Mouse (Mus musculus) embryonic facial prominence, embryonic 12.5 days (tissue): ENCODE data around the gene Il16. TPM values are rescaled to one million over a fixed set of nuclear protein-coding genes. Genes with fewer than 3 reads are reported as not detected.

ENCODE experiments used
- ATAC-seq: fragments of 200-750 bp; cut with Nextera tagmentation; 2 replicates; pipeline ENCODE4 v1.8.0; 2017; ENCODE audit not compliant: insufficient number of reproducible peaks, insufficient read depth, low FRiP score, low TSS enrichment
- H3K27ac ChIP-seq: fragments of 300-500 bp; sonication (generic); 2 replicates; pipeline ENCODE4 v1.5.1; 2016; ENCODE audit warnings: mild to moderate bottlenecking
- H3K27me3 ChIP-seq: fragments of 300-500 bp; sonication (generic); 2 replicates; pipeline ENCODE4 v1.6.1; 2016; ENCODE audit warnings: mild to moderate bottlenecking, moderate library complexity
- H3K36me3 ChIP-seq: fragments of 300-500 bp; sonication (generic); 2 replicates; pipeline ENCODE4 v1.6.1; 2016; ENCODE audit warnings: mild to moderate bottlenecking
- H3K4me1 ChIP-seq: fragments of 300-500 bp; sonication (generic); 2 replicates; pipeline ENCODE4 v1.6.1; 2016
- H3K4me2 ChIP-seq: fragments of 300-500 bp; sonication (generic); replicated peaks from 2 replicates; pipeline ENCODE4 v1.6.1; 2016; ENCODE audit warnings: mild to moderate bottlenecking, moderate library complexity
- H3K4me3 ChIP-seq: fragments of 300-500 bp; sonication (generic); 2 replicates; pipeline ENCODE4 v1.5.1; 2016; ENCODE audit warnings: mild to moderate bottlenecking
- H3K9ac ChIP-seq: fragments of 300-500 bp; sonication (generic); 2 replicates; pipeline ENCODE4 v1.6.1; 2016; ENCODE audit warnings: mild to moderate bottlenecking, moderate library complexity
- H3K9me3 ChIP-seq: fragments of 300-500 bp; sonication (generic); 2 replicates; pipeline ENCODE4 v1.6.1; 2016; ENCODE audit warnings: mild to moderate bottlenecking, moderate library complexity
- WGBS: fragments of 180-500 bp; shearing (Covaris S2); methylation state at CpG from one replicate; pipeline ENCODE4 v1.1.7; 2016; 5-methylcytosine and 5-hydroxymethylcytosine counted together
- polyA plus RNA-seq: library from polyadenylated mRNA; unstranded; fragments of >200 nt; fragmentation: Nextera tagmentation; extraction: Ambion mirVana; gene quantifications from 2 replicates; pipeline ENCODE4 v1.2.1, GENCODE M21; 2016

Il16 gene
- polyA plus RNA-seq, 1 experiment from 2014 or later, result 3.1 TPM

DNA sequence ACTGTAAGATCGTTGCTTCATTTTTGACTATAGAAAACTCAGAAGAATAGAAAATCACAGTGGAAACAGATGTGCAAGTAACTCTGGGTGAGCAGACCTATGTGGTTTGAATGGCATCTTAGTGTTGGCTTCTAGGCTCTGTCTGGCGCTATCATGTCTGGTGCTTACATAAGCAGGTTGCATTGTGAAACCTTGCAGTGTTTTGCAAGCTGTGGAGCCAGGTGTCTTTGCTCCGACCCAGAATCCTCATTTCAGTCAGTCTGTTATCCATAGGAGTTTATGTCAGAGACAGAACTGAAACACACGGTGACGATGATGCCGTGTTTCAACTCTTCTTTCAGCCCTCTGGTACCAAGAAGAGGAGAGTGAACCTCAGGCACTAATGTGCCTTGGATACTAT is 111.7 kb downstream of the Il16 start:
- WGBS, result 86% methylated on average over 6 of the region's 6 CpGs
- Histone ChIP-seq H3K9me3 (no peaks in the 10 kb centered on the region), H3K9ac (no peak overlapping the region), H3K4me3 (no peak overlapping the region), H3K36me3 (peaks cover 26% of the 10 kb centered on the region), H3K27ac (0 out of 2 replicates have a peak overlapping the region, but pooled peaks have one; percentile 11), H3K4me2 (0 out of 2 replicates have a peak overlapping the region, but pooled peaks have one; percentile 17), H3K4me1 (peaks cover 24% of the 10 kb centered on the region), H3K27me3 (no peaks in the 10 kb centered on the region)
- no peak for ATAC-seq

DNA sequence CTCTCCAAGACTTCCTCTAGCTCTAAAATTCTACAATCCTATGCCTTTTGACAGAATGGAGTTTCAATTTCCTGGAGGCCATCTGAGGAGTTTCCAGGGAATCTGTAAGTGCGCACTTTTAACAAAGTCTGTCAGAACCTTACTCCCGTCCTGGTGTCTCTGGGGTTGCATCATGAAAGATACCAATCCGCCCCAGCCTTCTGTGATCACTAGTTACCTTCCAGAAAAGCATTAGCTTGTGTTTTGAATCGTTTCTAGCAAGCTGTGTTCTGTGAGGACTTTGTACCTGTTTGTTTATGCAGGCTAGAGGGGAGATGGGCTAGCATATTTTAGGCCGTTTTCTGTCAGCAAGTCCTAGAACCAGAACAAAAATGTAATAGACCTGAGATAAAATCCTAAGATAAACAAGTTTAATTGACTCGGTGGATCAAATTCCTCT is 112.8 kb downstream of the Il16 start:
- Histone ChIP-seq H3K36me3 (peaks cover 15% of the 10 kb centered on the region; the same call in 1 of the 2 replicates), H3K9ac (0 out of 2 replicates have a peak overlapping the region, but pooled peaks have one; percentile 11), H3K4me1 (peaks cover 24% of the 10 kb centered on the region), H3K4me2 (peak overlapping the region; percentile 69), H3K27me3 (no peaks in the 10 kb centered on the region), H3K9me3 (no peaks in the 10 kb centered on the region), H3K4me3 (peak overlapping the region; percentile 61), H3K27ac (no peak overlapping the region)
- WGBS, result 37% methylated on average over 6 of the region's 6 CpGs
- ATAC-seq, result no peak

DNA sequence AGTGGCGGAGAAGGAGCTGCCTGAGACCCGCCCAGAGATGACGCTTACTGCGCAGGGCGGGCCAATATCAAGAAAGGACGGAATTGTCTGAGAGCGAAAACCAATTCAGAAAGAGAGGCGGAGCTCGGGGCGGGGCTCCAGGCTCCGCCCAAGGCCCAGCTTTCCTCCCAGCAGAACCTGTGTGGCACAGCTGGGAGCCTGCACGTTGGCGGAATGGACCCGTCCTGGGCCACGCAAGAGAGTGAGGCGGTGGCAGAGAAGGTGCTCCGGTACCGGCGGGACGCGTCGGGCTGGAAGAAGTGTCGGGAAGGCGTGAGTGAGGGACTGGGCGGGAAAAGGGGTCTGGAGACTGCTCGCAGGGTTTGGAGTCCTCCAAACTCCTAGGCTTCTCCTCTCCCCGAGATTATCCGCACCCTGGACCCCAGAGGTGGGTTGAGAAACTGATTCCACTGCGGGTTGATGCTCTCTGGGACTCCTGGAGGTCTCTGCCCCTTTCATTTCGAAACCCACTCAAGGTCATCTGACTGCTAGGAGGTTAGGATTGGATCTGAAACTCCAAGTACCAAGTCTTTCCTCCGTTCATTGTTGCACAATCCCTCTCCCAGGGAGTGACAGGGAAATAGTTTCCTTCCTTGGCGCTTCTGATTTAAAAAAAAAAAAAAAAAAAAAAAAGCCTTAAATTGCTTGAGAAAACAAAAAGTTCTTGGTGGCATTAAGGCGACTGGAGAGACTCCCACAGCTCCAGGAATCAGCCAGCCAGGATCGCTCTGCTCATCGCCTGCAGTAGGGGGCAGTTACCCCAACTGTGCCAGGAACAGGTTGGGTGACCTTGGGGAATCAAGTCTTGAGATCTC is 113.5 kb downstream of the Il16 start, which contains the start of gene Stard5:
Gene Stard5 (plus strand): TSS at position 132 of the 854 bp plus-strand sequence.
- H3K27ac ChIP-seq, result peak within 1 kb of the TSS; percentile 47; the same call in 1 of the 2 replicates

DNA sequence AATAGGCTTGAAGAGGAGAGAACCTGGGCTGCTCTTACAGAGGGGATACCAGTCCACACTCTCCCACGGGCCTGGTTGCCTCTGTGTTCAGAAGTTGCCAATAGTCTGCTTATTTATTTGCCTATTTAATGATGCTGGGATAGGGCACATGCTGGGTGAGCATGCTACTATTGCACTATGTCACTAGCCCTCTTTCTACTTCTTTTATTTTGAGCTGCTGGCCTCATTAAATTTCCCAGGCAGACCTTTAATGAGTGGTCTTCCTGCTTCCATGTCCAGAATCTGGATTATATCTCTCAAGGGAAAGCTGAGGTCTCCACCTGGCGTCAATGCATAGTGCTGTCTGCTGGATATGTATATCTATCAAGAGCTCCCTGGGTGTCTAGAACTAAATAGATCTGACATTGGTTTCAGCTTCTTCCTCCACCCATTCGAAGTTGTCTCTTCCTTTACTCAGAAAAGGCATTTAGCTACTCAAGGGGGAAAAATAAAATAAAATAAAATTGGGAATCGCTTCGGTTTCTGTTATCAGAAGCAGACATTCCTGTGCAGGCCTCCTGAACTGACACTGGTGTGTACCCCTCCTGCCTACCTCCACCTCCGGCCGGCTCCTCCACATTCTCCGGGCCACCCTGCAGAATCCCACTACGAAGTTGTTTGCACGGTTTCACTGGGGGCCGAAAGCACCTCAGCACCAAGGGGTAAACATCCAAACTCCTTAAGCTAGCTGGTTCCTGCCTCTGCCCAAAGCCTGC is 114.3 kb downstream of the Il16 start:
- peak overlapping the region; percentile 47; the same call in 1 of the 2 replicates for H3K27ac ChIP-seq
- peak; percentile 64 for ATAC-seq

More for the DNA sequence above, 113.5 kb downstream of the Il16 start, which contains the start of gene Stard5:
- H3K9ac ChIP-seq, result peak within 1 kb of the TSS; percentile 72
- H3K9me3 ChIP-seq, result no peaks in the 10 kb centered on the region
- no peaks in the 10 kb centered on the region for H3K27me3 ChIP-seq
- peak within 1 kb of the TSS; percentile 61 for H3K4me3 ChIP-seq
- peak; percentile 98 for ATAC-seq
- 1% methylated on average over 35 of the region's 35 CpGs for WGBS
- H3K4me2 ChIP-seq, result peak within 1 kb of the TSS; percentile 69
- H3K36me3 ChIP-seq, result peaks cover 13% of the 10 kb centered on the region; the same call in 1 of the 2 replicates
- H3K4me1 ChIP-seq, result peaks cover 24% of the 10 kb centered on the region

DNA sequence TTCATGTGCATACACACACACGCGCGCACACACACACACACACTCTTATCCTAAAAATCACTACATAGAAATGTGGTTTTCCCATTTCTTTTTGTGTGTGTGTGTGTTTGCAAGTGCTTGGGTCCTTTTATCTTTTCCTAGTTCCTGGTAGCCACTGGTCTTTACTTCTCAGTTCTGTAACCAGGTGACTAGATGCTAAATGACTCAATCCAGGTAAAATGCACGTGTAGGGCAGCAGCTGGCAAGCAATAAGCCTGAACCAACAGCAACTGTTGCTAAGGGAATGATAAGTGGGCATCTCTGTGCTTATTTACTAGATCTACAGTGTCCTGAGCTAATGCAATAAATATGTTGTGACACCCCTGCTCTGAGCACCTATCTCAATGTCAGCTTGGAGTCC is 118.2 kb downstream of the Il16 start:
- Histone ChIP-seq H3K9me3 (no peaks in the 10 kb centered on the region), H3K4me1 (peaks cover 6% of the 10 kb centered on the region; the same call in 1 of the 2 replicates), H3K27me3 (no peaks in the 10 kb centered on the region), H3K4me2 (no peak overlapping the region), H3K36me3 (no peaks in the 10 kb centered on the region), H3K27ac (no peak overlapping the region), H3K4me3 (no peak overlapping the region), H3K9ac (no peak overlapping the region)
- ATAC-seq, result no peak
- WGBS, result 92% methylated on average over 4 of the region's 4 CpGs

More for the DNA sequence above, 114.3 kb downstream of the Il16 start:
- Histone ChIP-seq H3K4me2 (peak overlapping the region; percentile 69), H3K27me3 (no peaks in the 10 kb centered on the region), H3K9me3 (no peaks in the 10 kb centered on the region), H3K4me1 (peaks cover 24% of the 10 kb centered on the region), H3K4me3 (peak overlapping the region; percentile 61), H3K9ac (peak overlapping the region; percentile 56), H3K36me3 (peaks cover 5% of the 10 kb centered on the region; the same call in 1 of the 2 replicates)
- 13% methylated on average over 11 of the region's 11 CpGs for WGBS

DNA sequence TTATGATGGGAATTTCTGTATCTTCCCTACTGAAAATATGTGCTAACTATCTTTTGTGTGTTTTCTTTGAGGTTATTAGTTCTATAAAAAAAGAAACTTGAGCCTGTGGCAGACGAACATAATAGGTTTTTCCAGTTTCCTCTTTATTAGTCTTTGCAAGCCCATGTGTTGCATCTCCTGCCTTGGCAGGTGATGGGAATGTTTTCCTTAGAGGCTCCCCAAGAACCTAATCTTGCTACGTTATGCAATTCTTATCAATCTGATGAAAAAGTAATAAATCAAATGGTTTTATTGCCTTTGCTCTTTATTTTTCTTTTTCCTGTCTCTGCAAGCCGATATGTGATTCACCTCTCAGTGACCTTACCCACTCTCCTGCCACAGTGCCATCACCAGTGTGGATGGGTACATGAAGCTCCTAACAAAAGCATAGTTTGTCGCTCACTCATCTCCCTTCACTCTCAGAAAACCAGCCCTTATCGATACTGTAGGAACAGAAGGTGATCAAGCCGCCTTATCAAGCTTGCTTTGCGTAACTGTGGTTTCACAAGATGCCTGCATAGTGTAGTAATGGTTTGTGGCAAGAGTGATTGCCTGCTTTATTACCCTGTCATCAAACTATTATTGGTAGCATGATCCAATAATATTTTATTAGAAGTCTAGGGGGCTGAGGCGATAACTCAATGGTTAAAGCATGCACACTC is 118.8 kb downstream of the Il16 start:
- no peak overlapping the region for H3K4me3 ChIP-seq
- no peak overlapping the region for H3K4me2 ChIP-seq
- no peak overlapping the region for H3K27ac ChIP-seq
- H3K9me3 ChIP-seq, result no peaks in the 10 kb centered on the region
- H3K4me1 ChIP-seq, result peaks cover 6% of the 10 kb centered on the region; the same call in 1 of the 2 replicates
- H3K27me3 ChIP-seq, result no peaks in the 10 kb centered on the region
- 86% methylated on average over 8 of the region's 8 CpGs for WGBS
- no peak overlapping the region for H3K9ac ChIP-seq
- no peak for ATAC-seq
- H3K36me3 ChIP-seq, result no peaks in the 10 kb centered on the region

DNA sequence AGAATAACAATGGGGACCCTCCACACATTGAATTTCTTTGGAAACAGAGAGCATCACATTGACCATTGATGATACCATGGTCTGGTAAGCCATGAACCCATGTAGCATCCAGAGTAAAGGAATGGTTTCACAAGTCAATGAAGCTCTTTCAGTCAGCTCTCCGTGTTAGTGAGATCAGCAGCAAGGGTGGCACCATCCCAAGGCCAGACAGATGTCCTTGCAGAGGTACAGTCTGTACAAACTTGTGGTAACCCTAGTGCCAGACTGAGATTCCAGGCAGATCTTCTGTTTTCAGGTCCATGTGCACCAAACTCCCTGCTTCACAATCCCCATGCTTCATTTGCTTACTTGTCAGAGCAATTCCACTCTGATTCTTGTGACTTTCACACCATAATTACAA is 121.5 kb downstream of the Il16 start:
- H3K4me3 ChIP-seq, result no peak overlapping the region
- no peak for ATAC-seq
- no peak overlapping the region for H3K27ac ChIP-seq
- H3K9ac ChIP-seq, result no peak overlapping the region
- no peaks in the 10 kb centered on the region for H3K27me3 ChIP-seq
- WGBS, result 89% methylated on average over 1 of the region's 1 CpGs
- no peaks in the 10 kb centered on the region for H3K9me3 ChIP-seq
- H3K4me2 ChIP-seq, result no peak overlapping the region
- H3K36me3 ChIP-seq, result no peaks in the 10 kb centered on the region
- H3K4me1 ChIP-seq, result no peaks in the 10 kb centered on the region

DNA sequence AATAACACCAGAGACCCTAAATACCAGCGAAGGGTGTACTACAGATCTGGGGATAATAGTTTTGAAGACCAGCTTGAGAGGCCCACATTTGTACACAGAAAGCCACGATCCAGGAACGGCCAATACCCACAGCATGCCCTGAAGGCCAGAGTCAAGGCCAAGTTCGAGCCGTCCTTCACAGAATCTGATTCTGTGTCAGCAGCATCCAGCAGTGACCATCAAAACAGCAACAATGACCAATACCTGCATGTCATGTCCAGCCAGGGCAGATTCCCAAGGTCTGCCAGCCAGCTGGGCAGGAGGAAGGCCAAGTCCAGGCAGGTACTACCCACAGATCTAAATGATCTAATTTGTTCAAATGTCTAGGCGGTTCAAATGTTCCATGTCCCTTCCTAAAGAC is 122.9 kb downstream of the Il16 start:
- Histone ChIP-seq H3K27ac (no peak overlapping the region), H3K4me2 (no peak overlapping the region), H3K36me3 (no peaks in the 10 kb centered on the region), H3K27me3 (no peaks in the 10 kb centered on the region), H3K4me1 (no peaks in the 10 kb centered on the region), H3K9ac (no peak overlapping the region), H3K9me3 (no peaks in the 10 kb centered on the region), H3K4me3 (no peak overlapping the region)
- no peak for ATAC-seq
- WGBS, result 86% methylated on average over 6 of the region's 6 CpGs

DNA sequence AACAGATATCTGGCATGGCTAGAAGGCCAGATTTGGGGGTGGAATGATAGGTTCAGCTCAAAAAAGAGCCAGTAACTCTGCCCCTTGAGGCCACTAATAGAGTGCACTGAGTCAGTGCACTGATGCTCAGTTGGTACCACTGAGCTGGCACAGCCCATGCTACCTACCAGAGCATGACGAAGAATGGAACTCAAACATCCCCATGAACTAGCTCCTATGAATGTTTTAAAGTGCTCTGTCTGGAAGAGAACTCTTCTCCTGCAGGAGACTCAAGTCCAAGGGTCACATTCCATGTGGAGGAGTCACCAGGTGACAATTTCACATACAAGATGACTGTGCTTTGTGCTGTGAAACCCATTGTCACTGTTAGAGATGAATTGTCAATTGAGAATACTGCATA is 126.8 kb downstream of the Il16 start:
- Histone ChIP-seq H3K27me3 (no peaks in the 10 kb centered on the region), H3K9me3 (no peaks in the 10 kb centered on the region), H3K36me3 (no peaks in the 10 kb centered on the region), H3K27ac (no peak overlapping the region), H3K4me3 (no peak overlapping the region), H3K4me1 (peaks cover 11% of the 10 kb centered on the region; the same call in 1 of the 2 replicates), H3K4me2 (no peak overlapping the region), H3K9ac (no peak overlapping the region)
- 94% methylated on average over 1 of the region's 1 CpGs for WGBS
- ATAC-seq, result no peak

DNA sequence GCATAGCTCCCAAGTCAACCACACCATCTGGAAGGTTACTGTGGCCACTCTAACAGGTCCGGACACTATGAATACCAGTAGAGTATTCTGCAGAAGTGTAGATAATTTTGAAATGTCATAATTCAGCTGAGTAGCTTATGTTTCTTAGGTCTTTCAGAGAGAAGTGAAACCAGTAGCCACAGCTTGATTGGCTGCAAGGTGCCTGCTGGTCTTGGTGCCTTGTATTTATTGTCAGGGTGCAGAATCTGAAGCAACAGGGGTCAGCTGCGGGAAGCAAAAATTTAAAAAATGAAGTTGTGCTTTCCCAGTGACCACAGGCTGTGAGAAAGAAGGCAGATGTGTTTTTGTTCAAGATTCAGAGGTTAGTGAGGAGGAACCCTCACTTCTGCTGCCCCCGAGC is 129.3 kb downstream of the Il16 start:
- no peaks in the 10 kb centered on the region for H3K36me3 ChIP-seq
- WGBS, result 84% methylated on average over 3 of the region's 3 CpGs
- H3K9ac ChIP-seq, result no peak overlapping the region
- no peak overlapping the region for H3K4me3 ChIP-seq
- ATAC-seq, result no peak
- no peak overlapping the region for H3K27ac ChIP-seq
- H3K9me3 ChIP-seq, result no peaks in the 10 kb centered on the region
- H3K4me1 ChIP-seq, result peaks cover 11% of the 10 kb centered on the region; the same call in 1 of the 2 replicates
- H3K4me2 ChIP-seq, result no peak overlapping the region
- H3K27me3 ChIP-seq, result no peaks in the 10 kb centered on the region

DNA sequence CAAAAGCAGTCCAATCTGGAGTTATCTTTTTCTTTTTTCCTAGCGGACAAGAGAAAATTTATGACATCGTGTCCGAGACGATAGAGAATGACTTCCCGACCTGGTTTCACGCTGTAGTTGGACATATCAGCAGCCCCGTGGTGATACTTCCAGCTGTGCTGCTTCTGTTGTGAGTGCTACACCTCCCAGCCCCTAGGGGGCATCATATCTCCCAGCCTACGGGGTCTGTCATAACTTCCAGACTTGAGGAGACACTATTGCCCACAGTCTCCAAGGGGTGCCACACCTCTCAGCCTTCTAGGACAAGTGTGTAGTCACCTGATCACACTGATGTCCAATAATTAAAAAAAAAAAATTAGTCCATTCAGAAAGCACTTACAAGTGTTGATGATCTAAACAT is 129.7 kb downstream of the Il16 start:
- Histone ChIP-seq H3K36me3 (no peaks in the 10 kb centered on the region), H3K9ac (no peak overlapping the region), H3K4me1 (peaks cover 11% of the 10 kb centered on the region; the same call in 1 of the 2 replicates), H3K27ac (no peak overlapping the region), H3K4me2 (no peak overlapping the region), H3K9me3 (no peaks in the 10 kb centered on the region), H3K4me3 (no peak overlapping the region), H3K27me3 (no peaks in the 10 kb centered on the region)
- 92% methylated on average over 8 of the region's 8 CpGs for WGBS
- ATAC-seq, result no peak
